Mouse (Mus musculus) CD4-positive, CD25-positive, alpha-beta regulatory T cell (primary cell): Measurements from ENCODE around the gene Psmb4. TPM values are rescaled to one million over a fixed set of nuclear protein-coding genes. Genes with fewer than 3 reads are reported as not detected.

Experiments used
- polyA plus RNA-seq: library from polyadenylated mRNA; unstranded; fragments of 100-300 nt; shearing (Covaris generic); gene quantifications from one replicate; pipeline ENCODE4 v1.2.1, GENCODE M21; 2017

Gene Psmb4
- polyA plus RNA-seq: 324 TPM

DNA sequence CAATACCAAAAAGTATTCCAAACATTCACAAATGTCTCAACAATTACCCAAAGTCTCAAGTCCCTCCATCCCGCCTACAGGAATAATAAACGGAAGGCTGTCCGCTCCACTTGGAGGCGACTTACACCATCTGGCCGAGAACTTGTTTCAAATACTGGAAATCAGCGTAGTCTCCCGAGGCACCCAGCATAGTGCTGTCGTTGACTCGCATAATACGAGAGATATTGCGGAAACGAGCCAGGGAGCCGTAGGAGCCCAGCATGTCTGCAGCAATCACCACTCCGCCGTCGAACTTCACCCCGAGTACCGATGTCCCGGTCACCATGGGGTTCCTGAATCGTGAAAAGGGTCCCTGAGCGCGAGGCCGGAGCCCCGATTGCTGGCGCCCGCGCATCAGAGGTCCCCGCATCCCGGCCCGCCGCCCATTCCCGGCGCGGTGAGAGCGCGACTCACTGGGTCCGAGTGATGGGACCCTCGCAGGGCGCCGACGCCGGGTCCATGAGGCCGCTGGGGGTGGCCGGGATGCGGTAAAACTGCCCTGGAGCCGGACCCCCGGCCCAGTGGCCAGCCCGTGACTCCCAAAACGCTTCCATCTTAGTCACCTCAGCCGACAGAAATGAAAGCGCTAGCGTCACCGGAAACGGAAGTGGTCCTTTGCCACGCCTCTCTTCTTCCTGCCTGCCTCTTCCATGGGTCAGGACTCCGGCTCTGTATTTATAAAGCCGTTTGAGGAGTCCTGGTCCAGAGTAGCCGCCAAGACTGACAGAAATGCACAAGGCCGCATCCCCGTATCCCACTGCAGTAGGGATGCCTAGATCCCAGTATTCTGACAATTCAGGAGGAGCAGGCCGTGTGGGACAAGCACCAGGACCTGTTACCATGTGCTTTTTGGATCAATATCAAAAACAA, at the start of gene Psmb4:
Gene Psmb4, minus strand, starts transcription at position 646 of the 909 bp plus-strand sequence.

GRCm38 (mm10) chr3:94932809-94933564, 46.2 kb upstream of the Psmb4 start, which contains the start of gene Selenbp1:
Gene Selenbp1, plus strand, starts transcription at chr3:94933056.

GRCm38 (mm10) chr3:94837183-94837890, 49.4 kb downstream of the Psmb4 start, which contains the start of gene Pogz:
Gene Pogz, plus strand, starts transcription at chr3:94837567.

Other genes with a start within 250 kb of the Psmb4 start
- not detected for gene Gm10972, start 243.8 kb downstream of the Psmb4 start, polyA plus RNA-seq
- 2.6 TPM for gene Tuft1, start 228.1 kb downstream of the Psmb4 start, polyA plus RNA-seq
- not detected for gene Selenbp2, start 193.4 kb downstream of the Psmb4 start, polyA plus RNA-seq
- 0.05 TPM for gene Cgn, start 100.5 kb downstream of the Psmb4 start, polyA plus RNA-seq
- 12.6 TPM for gene Pogz, start 49.4 kb downstream of the Psmb4 start, polyA plus RNA-seq
- gene Selenbp1, start 46.1 kb upstream of the Psmb4 start, polyA plus RNA-seq: 3.7 TPM
- gene Rfx5, start 67.1 kb upstream of the Psmb4 start, polyA plus RNA-seq: 29.2 TPM
- 22.1 TPM for gene Pi4kb, start 87.8 kb upstream of the Psmb4 start, polyA plus RNA-seq
- gene Zfp687, start 128.5 kb upstream of the Psmb4 start, polyA plus RNA-seq: 62.6 TPM
- 295 TPM for gene Psmd4, start 155.7 kb upstream of the Psmb4 start, polyA plus RNA-seq
- gene Pip5k1a, start 220.0 kb upstream of the Psmb4 start, polyA plus RNA-seq: 26.5 TPM
- 112 TPM for gene Vps72, start 224.1 kb upstream of the Psmb4 start, polyA plus RNA-seq
- 1.5 TPM for gene Tmod4, start 237.5 kb upstream of the Psmb4 start, polyA plus RNA-seq
- gene Scnm1, start 247.1 kb upstream of the Psmb4 start, polyA plus RNA-seq: 106 TPM
- gene Lysmd1, start 247.1 kb upstream of the Psmb4 start, polyA plus RNA-seq: 31.8 TPM